Mouse (Mus musculus): ENCODE results near the gene Agt.

DNA sequence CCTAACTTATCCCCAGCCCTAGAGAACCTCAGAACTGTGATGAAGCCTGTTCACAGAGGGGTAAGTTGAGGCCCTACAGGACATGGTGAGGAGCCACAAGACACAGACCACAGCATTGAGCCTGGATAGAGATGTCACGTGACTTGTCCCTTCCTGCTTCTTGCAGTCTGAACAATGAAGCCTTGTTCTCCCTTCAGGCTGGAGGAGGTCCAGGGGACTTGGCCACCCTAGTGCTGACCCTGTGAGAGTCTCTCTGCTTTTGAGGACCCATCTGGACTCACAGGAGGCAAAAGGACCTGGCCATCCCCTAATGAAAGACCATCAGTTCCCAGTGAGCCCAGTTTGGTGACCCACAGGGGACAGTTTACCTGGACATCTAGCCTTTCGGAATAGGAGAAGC, 406 bp downstream of the Agt start:
- TF ChIP-seq CTCF (IDR thresholded peaks at IDR 0.05; ENCODE audit: extremely low read depth, insufficient read depth, low read length) (no peak), POLR2A (IDR thresholded peaks at IDR 0.05; ENCODE audit: extremely low read depth, insufficient read depth, low read length) (no peak)

Measured in cortical plate, adult 2 months (tissue).